Mouse (Mus musculus) right cerebral cortex, postnatal 10 days (tissue): Measurements from ENCODE around the gene Slc9c1.
A peak's percentile ranks its signal among the peaks of the same experiment; 100 is the strongest.
"Not testable (repeated sequence)": the region's sequence is repeated elsewhere in the genome, so short reads cannot be mapped to it uniquely, and the experiment has no call there.

Experiments used
- DNase-seq, 2 experiments: peaks; one replicate each; pipeline ENCODE4 v3.0.0; 2021; ENCODE audit warnings: low spot score in 2 of 2

Slc9c1 gene

GRCm38 (mm10) chr16:45535009-45535408 lies at the start of gene Slc9c1:
TSS of gene Slc9c1 (plus strand) at chr16:45535309.
- DNase-seq = no peak

GRCm38 (mm10) chr16:45492927-45493326 lies 42.2 kb upstream of the Slc9c1 start, which contains the start of gene Gm609:
TSS of gene Gm609 (minus strand) at chr16:45492969.
- no peak for DNase-seq

- DNase-seq = no peak
Observed at GRCm38 (mm10) chr16:45495326-45495725, 39.8 kb upstream of the Slc9c1 start.

GRCm38 (mm10) chr16:45525551-45525950 lies 9.6 kb upstream of the Slc9c1 start:
- no peak for DNase-seq

GRCm38 (mm10) chr16:45531950-45532349 lies 3.2 kb upstream of the Slc9c1 start, which contains the start of gene Gm17783:
TSS of gene Gm17783 (minus strand) at chr16:45532050.
- no peak for DNase-seq

- not testable (repeated sequence) for DNase-seq
Observed at GRCm38 (mm10) chr16:45538342-45538741, 3.2 kb downstream of the Slc9c1 start.

GRCm38 (mm10) chr16:45542108-45542507 lies 7.0 kb downstream of the Slc9c1 start:
- DNase-seq = no peak

GRCm38 (mm10) chr16:45544341-45544740 lies 9.2 kb downstream of the Slc9c1 start:
- DNase-seq = no peak

GRCm38 (mm10) chr16:45547982-45548381 lies 12.9 kb downstream of the Slc9c1 start:
- DNase-seq = no peak

GRCm38 (mm10) chr16:45551579-45551978 lies 16.5 kb downstream of the Slc9c1 start:
- no peak for DNase-seq

GRCm38 (mm10) chr16:45561747-45562146 lies 26.6 kb downstream of the Slc9c1 start:
- no peak for DNase-seq

GRCm38 (mm10) chr16:45572307-45572706 lies 37.2 kb downstream of the Slc9c1 start:
- no peak for DNase-seq

- DNase-seq = no peak
Observed at GRCm38 (mm10) chr16:45579883-45580282, 44.8 kb downstream of the Slc9c1 start.

GRCm38 (mm10) chr16:45582512-45582911 lies 47.4 kb downstream of the Slc9c1 start:
- peak; percentile 30 to 46 for DNase-seq

- no peak for DNase-seq
Observed at GRCm38 (mm10) chr16:45593656-45594055, 58.5 kb downstream of the Slc9c1 start.

- no peak for DNase-seq
Observed at GRCm38 (mm10) chr16:45595494-45595893, 60.4 kb downstream of the Slc9c1 start.

- peak in 1 of 2 experiments; percentile 27 for DNase-seq
Observed at GRCm38 (mm10) chr16:45608481-45608954, 73.4 kb downstream of the Slc9c1 start.

- peak; percentile 42 to 44 for DNase-seq
Observed at GRCm38 (mm10) chr16:45609300-45609699, 74.2 kb downstream of the Slc9c1 start.

- no peak for DNase-seq
Observed at GRCm38 (mm10) chr16:45610267-45610666, 75.2 kb downstream of the Slc9c1 start, which contains the start of gene Gcsam. TSS of gene Gcsam (plus strand) at chr16:45610380.

- no peak for DNase-seq
Observed at GRCm38 (mm10) chr16:45613247-45613646, 78.1 kb downstream of the Slc9c1 start.

GRCm38 (mm10) chr16:45615944-45616343 lies 80.8 kb downstream of the Slc9c1 start:
- DNase-seq = no peak

GRCm38 (mm10) chr16:45619751-45620375 lies 84.8 kb downstream of the Slc9c1 start:
- no peak for DNase-seq

GRCm38 (mm10) chr16:45623230-45623629 lies 88.1 kb downstream of the Slc9c1 start:
- no peak for DNase-seq

GRCm38 (mm10) chr16:45624791-45625190 lies 89.7 kb downstream of the Slc9c1 start:
- no peak for DNase-seq
